Mouse (Mus musculus) limb, embryonic 14.5 days (tissue): Measurements from ENCODE around the gene E130114P18Rik. TPM values are rescaled to one million over a fixed set of nuclear protein-coding genes. Genes with fewer than 3 reads are reported as not detected.
A peak's percentile ranks its signal among the peaks of the same experiment; 100 is the strongest.

ENCODE experiments used
- ATAC-seq: fragments of 200-750 bp; cut with Nextera tagmentation; 2 replicates; pipeline ENCODE4 v1.8.0; 2017; ENCODE audit warnings: low read depth, moderate number of reproducible peaks, moderate TSS enrichment; ENCODE audit not compliant: low FRiP score
- DNase-seq: peaks from one replicate; pipeline ENCODE4 v3.0.0-alpha.2; 2015; ENCODE audit warnings: low spot score
- H3K27ac ChIP-seq: fragments of 300-500 bp; sonication (generic); replicated peaks from 2 replicates; pipeline ENCODE4 v1.5.1; 2014; ENCODE audit warnings: low read depth, mild to moderate bottlenecking, low read length, moderate library complexity, mixed read lengths
- H3K27me3 ChIP-seq: fragments of 300-500 bp; sonication (generic); 2 replicates; pipeline ENCODE4 v1.6.1; 2014; ENCODE audit warnings: low read length, mixed read lengths; ENCODE audit not compliant: control insufficient read depth, insufficient read depth
- H3K36me3 ChIP-seq: fragments of 300-500 bp; sonication (generic); 2 replicates; pipeline ENCODE4 v1.6.1; 2014; ENCODE audit warnings: mild to moderate bottlenecking, low read length, moderate library complexity, mixed read lengths; ENCODE audit not compliant: control insufficient read depth, insufficient read depth
- H3K4me1 ChIP-seq: fragments of 300-500 bp; sonication (generic); 2 replicates; pipeline ENCODE4 v1.6.1; 2014; ENCODE audit warnings: antibody characterized with exemption, low read length, mixed read lengths; ENCODE audit not compliant: control insufficient read depth, insufficient read depth
- H3K4me2 ChIP-seq: fragments of 300-500 bp; sonication (generic); replicated peaks from 2 replicates; pipeline ENCODE4 v1.6.1; 2014; ENCODE audit warnings: low read depth, mild to moderate bottlenecking, low read length, moderate library complexity; ENCODE audit not compliant: severe bottlenecking
- H3K4me3 ChIP-seq: fragments of 300-500 bp; sonication (generic); replicated peaks from 2 replicates; pipeline ENCODE4 v1.5.1; 2014; ENCODE audit warnings: low read length
- H3K9ac ChIP-seq: fragments of 300-500 bp; sonication (generic); 2 replicates; pipeline ENCODE4 v1.6.1; 2014; ENCODE audit warnings: mild to moderate bottlenecking, low read depth, low read length, moderate library complexity; ENCODE audit not compliant: severe bottlenecking
- H3K9me3 ChIP-seq: fragments of 300-500 bp; sonication (generic); 2 replicates; pipeline ENCODE4 v1.6.1; 2016; ENCODE audit warnings: low read length; ENCODE audit not compliant: control insufficient read depth
- POLR2A ChIP-seq: fragments of 200-500 bp; IDR thresholded peaks from 2 replicates; pipeline ENCODE4 v1.8.0; 2012; ENCODE audit warnings: inconsistent platforms, mild to moderate bottlenecking, moderate library complexity, borderline replicate concordance; ENCODE audit not compliant: insufficient read depth, insufficient read length; ENCODE audit errors: extremely low read depth
- WGBS: fragments of 180-500 bp; shearing (Covaris S2); extraction: QIAGEN DNeasy Blood & Tissue Kit; methylation state at CpG from one replicate; pipeline ENCODE4 v1.1.7; 2014; 5-methylcytosine and 5-hydroxymethylcytosine counted together
- polyA plus RNA-seq, 2 experiments: library from polyadenylated mRNA; depleted of rRNA in 1 of 2; stranded (reverse) in 1 of 2; unstranded in 1 of 2; fragments of >200 nt; fragmentation: Nextera tagmentation in 1 of 2; extraction: Ambion mirVana in 1 of 2; gene quantifications; 2 replicates each; pipeline versions ENCODE4 v1.2.1 to v1.2.3; 2012 to 2014

E130114P18Rik gene
- polyA plus RNA-seq, 2 experiments = 2.2 to 4.9 TPM

DNA sequence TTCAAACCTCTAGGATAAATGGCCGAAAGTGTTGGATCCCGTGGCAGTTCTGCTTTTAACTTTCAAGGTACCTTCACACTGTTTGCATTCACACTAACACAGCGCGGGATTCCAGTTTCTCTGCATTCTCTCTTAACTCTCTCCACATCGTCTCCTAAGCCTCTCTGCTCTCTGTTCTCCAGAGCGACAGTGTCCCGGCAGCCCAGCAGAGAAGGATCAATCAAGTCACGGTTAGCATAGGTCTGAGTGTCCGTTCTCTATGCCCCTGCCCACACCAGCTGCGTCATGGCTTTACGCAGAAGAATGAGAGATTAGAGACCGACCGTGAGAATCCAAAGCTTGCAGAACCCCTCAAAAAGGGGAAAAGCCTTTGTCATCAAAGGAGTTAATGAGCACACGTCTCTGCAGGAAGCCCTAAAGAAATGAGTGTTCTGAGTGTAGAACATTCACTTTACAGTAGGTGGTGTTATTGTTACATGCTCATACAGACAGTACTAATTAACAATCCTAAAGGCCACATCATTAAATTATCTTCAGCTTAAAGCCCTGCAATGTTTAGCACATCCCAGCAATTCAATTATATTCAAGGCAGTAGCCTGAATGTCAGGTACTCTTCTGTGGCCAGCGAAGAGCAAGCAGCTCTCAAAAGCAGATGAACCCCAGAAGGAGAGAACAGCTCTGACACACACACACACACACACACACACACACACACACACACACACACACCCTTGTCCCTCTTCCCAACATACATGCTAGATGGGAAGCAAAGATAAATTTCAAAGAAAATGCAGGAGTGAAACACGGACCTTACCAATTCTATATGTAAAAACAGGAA, 101.9 kb downstream of the E130114P18Rik start:
- Histone ChIP-seq H3K9ac (no peak overlapping the region), H3K36me3 (no peaks in the 10 kb centered on the region), H3K4me2 (peak overlapping the region; percentile 11; the same call in 1 of the 2 replicates), H3K27ac (no peak overlapping the region), H3K9me3 (no peaks in the 10 kb centered on the region), H3K4me3 (no peak overlapping the region), H3K4me1 (no peaks in the 10 kb centered on the region; the same call in 1 of the 2 replicates), H3K27me3 (no peaks in the 10 kb centered on the region)
- no peak for DNase-seq
- no peak for TF ChIP-seq POLR2A
- ATAC-seq = no peak
- 36% methylated on average over 16 of the region's 16 CpGs for WGBS

- Histone ChIP-seq H3K27me3 (no peaks in the 10 kb centered on the region), H3K27ac (no peak overlapping the region), H3K4me3 (no peak overlapping the region), H3K4me2 (no peak overlapping the region), H3K9ac (no peak overlapping the region), H3K4me1 (peaks cover 2% of the 10 kb centered on the region; the same call in 1 of the 2 replicates), H3K36me3 (no peaks in the 10 kb centered on the region), H3K9me3 (no peaks in the 10 kb centered on the region)
- 63% methylated on average over 6 of the region's 6 CpGs for WGBS
- ATAC-seq (no peak), DNase-seq (no peak)
- TF ChIP-seq POLR2A = no peak
Observed at GRCm38 (mm10) chr4:97673854-97674510, 103.9 kb downstream of the E130114P18Rik start.

GRCm38 (mm10) chr4:97672501-97672900, 105.4 kb downstream of the E130114P18Rik start:
- no peaks in the 10 kb centered on the region for H3K9me3 ChIP-seq
- no peaks in the 10 kb centered on the region for H3K27me3 ChIP-seq
- no peaks in the 10 kb centered on the region for H3K36me3 ChIP-seq
- H3K4me1 ChIP-seq = peaks cover 2% of the 10 kb centered on the region; the same call in 1 of the 2 replicates
- no peak overlapping the region for H3K4me2 ChIP-seq
- WGBS = 61% methylated on average over 5 of the region's 5 CpGs
- no peak for TF ChIP-seq POLR2A
- H3K27ac ChIP-seq = no peak overlapping the region
- H3K9ac ChIP-seq = no peak overlapping the region
- DNase-seq (no peak), ATAC-seq (no peak)
- no peak overlapping the region for H3K4me3 ChIP-seq

- Histone ChIP-seq H3K9me3 (no peaks in the 10 kb centered on the region), H3K4me3 (no peak overlapping the region), H3K9ac (no peak overlapping the region), H3K4me2 (no peak overlapping the region), H3K4me1 (peaks cover 2% of the 10 kb centered on the region; the same call in 1 of the 2 replicates), H3K27ac (no peak overlapping the region), H3K36me3 (no peaks in the 10 kb centered on the region), H3K27me3 (no peaks in the 10 kb centered on the region)
- DNase-seq = no peak
- TF ChIP-seq POLR2A = no peak
- no peak for ATAC-seq
- WGBS = 83% methylated on average over 4 of the region's 4 CpGs
Observed at GRCm38 (mm10) chr4:97671911-97672310, 106.0 kb downstream of the E130114P18Rik start.

DNA sequence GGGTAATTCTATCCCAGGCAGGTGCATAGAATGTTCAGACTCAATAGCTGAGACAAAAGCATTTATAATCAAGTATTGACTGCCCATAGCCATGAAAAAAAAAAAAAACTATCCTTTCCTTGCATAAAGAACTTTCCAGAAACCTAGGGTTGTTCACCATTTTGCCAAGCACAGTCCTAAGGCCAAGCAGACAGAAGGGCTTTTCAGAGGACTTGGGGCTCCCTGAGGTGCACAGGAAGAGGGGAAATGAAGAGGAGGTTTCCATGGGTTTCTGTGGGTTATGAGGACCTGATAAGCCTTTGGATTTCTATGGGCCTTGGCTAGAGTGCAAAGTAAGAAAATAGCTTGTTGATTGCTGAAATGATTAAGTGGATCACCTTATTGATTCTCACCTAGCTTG, 107.5 kb downstream of the E130114P18Rik start:
- ATAC-seq (no peak), DNase-seq (no peak)
- Histone ChIP-seq H3K27me3 (no peaks in the 10 kb centered on the region), H3K4me1 (0 out of 2 replicates have a peak, but pooled peaks cover 2% of the 10 kb centered on the region), H3K4me3 (no peak overlapping the region), H3K9ac (no peak overlapping the region), H3K4me2 (no peak overlapping the region), H3K36me3 (no peaks in the 10 kb centered on the region), H3K9me3 (no peaks in the 10 kb centered on the region), H3K27ac (no peak overlapping the region)
- no peak for TF ChIP-seq POLR2A
